Mouse (Mus musculus) adrenal gland, postnatal 4 days (tissue): Measurements from ENCODE around the gene Ccdc80. TPM values are rescaled to one million over a fixed set of nuclear protein-coding genes. Genes with fewer than 3 reads are reported as not detected.
A peak's percentile ranks its signal among the peaks of the same experiment; 100 is the strongest.

ENCODE experiments used
- DNase-seq, 2 experiments: peaks; one replicate each; pipeline ENCODE4 v3.0.0; 2021 to 2022; ENCODE audit warnings: low spot score in 2 of 2, mixed read lengths in 2 of 2
- total RNA-seq, 2 experiments: library from RNA; stranded (reverse); gene quantifications; 2 replicates each; pipeline ENCODE4 v1.2.3; 2021

Ccdc80 gene
- total RNA-seq, 2 experiments from 2014 or later: 65.8 to 67.5 TPM

- no peak for DNase-seq
Measured at GRCm38 (mm10) chr16:45108203-45108878, 15.1 kb downstream of the Ccdc80 start.

DNA sequence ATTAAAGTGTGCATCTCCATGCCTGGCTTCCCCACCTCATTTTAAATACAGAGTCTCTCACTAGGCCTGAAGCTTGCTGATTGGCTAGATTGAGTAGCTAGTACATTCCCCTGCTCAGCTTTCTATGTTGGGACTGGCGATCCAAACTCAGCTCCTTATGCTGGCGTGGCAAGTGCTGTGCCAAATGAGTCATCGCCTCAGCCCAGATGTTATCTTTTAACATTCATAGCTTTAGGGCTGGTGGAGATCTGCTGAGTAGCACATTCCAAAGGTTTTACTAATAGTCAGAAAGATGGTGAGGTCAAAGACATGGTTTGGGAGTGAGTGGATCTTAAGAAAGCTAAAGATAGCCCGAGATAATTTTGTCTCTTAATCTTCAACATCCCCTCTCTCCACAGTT, 17.3 kb downstream of the Ccdc80 start:
- no peak for DNase-seq

- no peak for DNase-seq
Measured at GRCm38 (mm10) chr16:45117200-45117599, 24.0 kb downstream of the Ccdc80 start.

DNA sequence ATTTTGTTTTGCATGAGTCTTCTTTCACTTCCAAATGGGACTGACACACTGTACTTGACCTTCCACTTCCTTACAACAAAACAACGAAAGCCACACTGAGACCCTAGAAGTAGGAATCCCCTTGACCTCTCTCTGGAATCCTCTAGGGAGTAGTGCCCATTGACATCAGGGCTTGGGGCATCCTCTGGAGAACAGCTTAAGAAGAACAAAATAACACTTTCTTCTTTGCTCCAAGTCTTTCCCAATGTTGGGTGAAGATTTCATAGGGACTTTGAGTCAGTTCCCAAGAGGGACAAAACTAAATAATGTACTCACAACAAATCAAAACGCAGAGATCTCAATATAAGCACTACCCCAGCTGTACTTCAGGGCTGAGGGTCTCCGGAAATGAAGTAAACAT, 25.6 kb downstream of the Ccdc80 start:
- no peak for DNase-seq

- DNase-seq: no peak
Measured at GRCm38 (mm10) chr16:45120844-45121425, 27.7 kb downstream of the Ccdc80 start.

DNA sequence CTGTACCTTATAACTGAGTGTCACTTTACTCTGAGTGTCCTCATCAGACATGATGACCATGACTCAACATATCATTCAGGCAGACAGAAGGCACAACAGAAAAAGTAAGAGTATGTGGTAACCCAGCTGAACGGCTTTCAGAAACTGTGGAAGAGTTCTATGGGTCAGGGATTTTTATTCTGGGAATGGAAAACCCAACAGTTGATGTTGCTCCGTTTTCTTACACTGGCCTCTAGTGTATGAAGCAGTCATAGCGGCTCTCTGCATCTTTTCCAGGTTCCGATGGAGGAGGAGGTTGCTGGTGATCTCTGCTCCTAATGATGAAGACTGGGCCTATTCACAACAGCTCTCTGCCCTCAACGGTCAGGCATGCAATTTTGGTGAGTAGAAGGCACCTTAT, 29.4 kb downstream of the Ccdc80 start:
- DNase-seq: no peak

- DNase-seq: no peak
Measured at GRCm38 (mm10) chr16:45124230-45125203, 31.3 kb downstream of the Ccdc80 start.

DNA sequence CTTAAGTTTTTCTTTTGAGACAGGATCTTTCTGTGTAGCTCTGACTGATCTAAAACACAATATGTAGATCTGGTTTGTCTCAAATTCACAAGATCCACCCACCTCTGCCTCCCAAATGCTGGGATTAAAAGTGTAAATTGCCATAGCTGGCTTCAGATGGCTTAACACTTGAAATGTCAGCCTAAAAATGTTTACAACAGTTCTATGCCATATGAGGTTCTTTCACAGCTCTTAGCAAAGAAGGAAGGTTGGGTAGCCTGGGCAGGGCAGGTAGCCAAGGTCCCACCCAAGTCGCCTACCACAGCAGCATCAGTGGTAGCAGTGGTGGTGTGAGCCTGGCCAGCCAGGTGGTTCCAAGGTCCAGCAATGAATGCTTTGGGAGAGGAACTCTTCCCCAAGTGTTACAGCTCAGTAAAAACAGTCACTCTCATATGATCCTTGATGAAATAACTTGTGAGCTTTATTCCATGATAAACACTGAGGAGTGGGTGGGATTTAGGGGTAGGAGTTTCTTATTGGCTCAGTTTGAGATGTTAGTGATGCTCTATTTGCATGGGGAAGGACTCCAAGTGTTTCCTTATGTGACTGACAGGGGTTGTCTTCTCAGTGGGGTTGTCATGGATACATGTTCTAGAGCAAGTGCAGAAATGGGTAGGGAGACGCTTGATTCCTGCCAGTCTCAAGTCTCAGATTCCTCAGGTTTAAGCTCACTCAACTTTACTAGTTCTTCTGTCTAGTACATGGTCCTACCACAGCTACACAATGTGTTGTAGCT, 34.9 kb downstream of the Ccdc80 start:
- no peak for DNase-seq

DNA sequence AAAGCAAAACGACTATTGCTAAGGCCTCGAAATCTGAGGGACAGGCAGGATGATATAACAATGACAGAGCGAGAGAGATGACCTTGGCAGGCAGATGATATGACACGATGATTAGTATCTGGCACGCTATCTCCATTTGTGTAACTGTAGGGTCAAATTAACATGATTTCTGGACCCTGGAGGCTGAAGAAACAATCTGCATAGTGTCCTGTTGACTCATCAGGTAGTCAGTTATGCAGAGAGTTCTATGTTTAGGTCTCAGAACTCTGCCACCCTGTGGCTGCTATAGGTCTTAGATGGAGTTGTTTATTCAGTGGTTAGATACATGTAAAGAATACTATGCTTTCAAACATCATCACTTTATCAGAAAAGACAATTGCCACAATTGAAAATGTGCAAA, 48.5 kb downstream of the Ccdc80 start:
- DNase-seq: no peak

GRCm38 (mm10) chr16:45142565-45142964, 49.4 kb downstream of the Ccdc80 start:
- no peak for DNase-seq

GRCm38 (mm10) chr16:45145119-45145518, 51.9 kb downstream of the Ccdc80 start:
- DNase-seq: no peak

- DNase-seq: no peak
Measured at GRCm38 (mm10) chr16:45148488-45149082, 55.4 kb downstream of the Ccdc80 start.

DNA sequence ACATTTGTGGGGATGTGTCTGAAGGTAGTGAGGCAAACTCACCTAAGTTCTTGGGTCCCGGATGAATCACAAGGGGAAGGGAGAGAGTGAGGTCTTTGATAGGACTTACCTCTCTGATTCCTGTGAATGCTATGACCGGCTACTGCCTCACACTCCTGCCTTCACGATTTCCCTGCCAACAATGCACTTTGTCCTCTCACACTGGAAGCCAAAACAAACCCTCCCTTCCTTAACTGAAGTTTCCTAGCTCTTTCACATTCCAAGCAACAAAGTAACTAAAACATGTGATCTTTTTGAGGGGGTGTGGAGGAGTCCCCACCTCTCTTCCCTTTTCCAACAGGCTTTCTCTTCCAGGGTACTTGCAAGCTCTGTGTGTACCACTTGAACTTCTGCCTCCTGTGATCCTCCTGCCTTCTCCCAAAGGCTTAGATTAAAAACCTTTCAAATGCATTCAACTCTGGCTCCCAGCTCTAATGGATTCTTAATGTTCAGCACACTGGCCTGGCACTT, 61.6 kb downstream of the Ccdc80 start:
- no peak for DNase-seq

DNA sequence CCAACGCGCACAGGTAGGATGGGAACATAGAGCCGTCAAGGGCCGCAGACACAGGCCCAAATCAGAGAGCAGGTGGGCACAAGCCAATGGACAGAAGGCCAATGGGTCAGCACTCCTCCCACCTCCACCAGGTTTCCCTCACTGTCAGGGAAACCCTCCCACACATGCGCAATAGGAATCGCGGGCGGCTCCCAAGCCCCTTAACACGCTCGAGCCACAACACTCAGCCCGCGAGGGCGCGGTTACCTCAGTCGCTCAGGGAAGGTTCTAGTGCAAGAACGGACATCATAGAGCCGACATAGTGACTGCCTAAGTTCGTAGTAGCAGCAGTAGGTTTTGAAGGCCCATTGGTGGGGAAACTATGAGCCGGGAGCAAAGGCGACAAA, 64.9 kb downstream of the Ccdc80 start:
- peak; percentile 31 to 49 for DNase-seq

DNA sequence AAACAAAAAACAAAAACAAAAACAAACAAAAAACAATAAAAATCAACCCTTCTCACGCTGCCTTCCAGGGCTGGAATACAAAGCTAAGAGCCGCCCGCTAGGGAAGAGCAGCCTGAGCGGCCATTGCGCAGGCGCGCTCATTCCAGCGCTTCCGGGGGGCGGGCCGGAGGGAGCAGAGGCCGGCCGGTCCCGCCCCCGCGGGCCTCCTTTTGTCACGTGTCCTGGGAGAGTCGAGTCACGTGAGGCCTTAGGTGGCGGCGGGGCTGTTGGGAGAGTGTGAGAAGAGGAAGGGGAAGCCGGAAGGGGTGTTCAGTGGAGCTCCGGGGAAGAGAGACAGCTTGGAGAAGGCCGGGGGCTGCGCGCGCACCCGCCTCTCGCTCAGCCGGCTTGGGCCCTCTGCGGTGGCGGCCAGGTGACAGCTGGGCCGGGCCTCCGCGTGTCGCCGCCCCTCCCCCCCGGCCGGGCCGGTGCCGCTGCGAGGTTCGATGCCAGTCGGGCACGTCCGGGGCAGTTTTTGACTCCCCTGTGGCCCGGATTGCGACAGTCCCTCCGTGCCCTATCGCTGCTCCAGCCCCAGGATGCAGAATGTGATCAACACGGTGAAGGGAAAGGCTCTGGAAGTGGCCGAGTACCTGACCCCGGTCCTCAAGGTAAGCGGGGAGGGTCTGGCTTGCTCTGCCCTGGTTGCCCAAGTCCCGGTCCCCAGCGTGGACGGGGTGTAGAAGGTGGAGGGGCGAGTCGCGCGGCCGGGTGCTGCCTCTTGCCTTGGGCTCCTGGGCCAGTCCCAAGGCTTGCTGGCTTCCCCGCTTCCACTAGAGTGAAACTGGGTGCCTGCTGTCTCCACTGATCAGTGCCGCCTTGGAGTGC, 65.6 kb downstream of the Ccdc80 start, which contains the start of the genes Slc35a5 and Atg3:
Gene Slc35a5 (minus strand): TSS at position 185 of the 867 bp plus-strand sequence.
Gene Atg3 (plus strand): TSS at position 264 of the 867 bp plus-strand sequence.
- DNase-seq: peak; percentile 84 to 93

- DNase-seq: no peak
Measured at GRCm38 (mm10) chr16:45159389-45159716, 66.2 kb downstream of the Ccdc80 start.
